Comparison of ENCODE assay signal across 12 mouse cellular contexts in genomic region chr11:75450936-75451335, GRCm38 (mm10). TPM values are rescaled to one million over a fixed set of nuclear protein-coding genes. Genes with fewer than 3 reads are reported as not detected.
DNase-seq lines count a peak whose midpoint lies in the region; ATAC-seq and TF ChIP-seq lines count a peak whose summit lies in the region.
"Had no signal": no experiment of that assay in that cellular context is flagged by ENCODE, and none has a peak within 500 bp of the region (broad histone marks: within the 10 kb centered on the region; RNA-seq: fewer than 3 reads in every experiment).

No protein-coding gene starts in this region.

- H3K9ac ChIP-seq in limb, embryonic 14.5 days (ENCODE audit: low read depth, low read length, severe bottlenecking), result 0 out of 2 replicates have a peak overlapping the region, but pooled peaks have one; percentile 14
- H3K9ac ChIP-seq: forebrain, embryonic 15.5 days had no signal

- 88% methylated on average over 15 of the region's 15 CpGs for WGBS in limb, embryonic 14.5 days

- no peaks in the 10 kb centered on the region for H3K9me3 ChIP-seq in G1E (replicated peaks)
- no peaks in the 10 kb centered on the region for H3K9me3 ChIP-seq in limb, embryonic 14.5 days (ENCODE audit: control insufficient read depth, low read length)
- H3K9me3 ChIP-seq: forebrain, embryonic 15.5 days had no signal

- ATAC-seq in G1E (ENCODE audit: extremely low read depth, insufficient number of reproducible peaks, low FRiP score, poor library complexity, severe bottlenecking), result no peak
- no peak for ATAC-seq in limb, embryonic 14.5 days (ENCODE audit: low FRiP score, low read depth)
- no peak for ATAC-seq in granulocyte monocyte progenitor cell, adult 5-6 weeks (replicated peaks; ENCODE audit: poor library complexity, severe bottlenecking)
- ATAC-seq: forebrain, embryonic 15.5 days had no signal

- H3K4me2 ChIP-seq in limb, embryonic 14.5 days (replicated peaks; ENCODE audit: low read depth, low read length, severe bottlenecking), result no peak overlapping the region
- H3K4me2 ChIP-seq: forebrain, embryonic 15.5 days had no signal

- peak; percentile 92 for DNase-seq in heart, adult 11 months
- no peak for DNase-seq in heart, postnatal 4 days
- DNase-seq in left cerebral cortex, adult 2 months (ENCODE audit: extremely low spot score in 1 of 2, low spot score in 2 of 2), result no peak
- DNase-seq in left cerebral cortex, postnatal 14 days (ENCODE audit: low spot score in 2 of 2), result no peak
- DNase-seq in G1E (ENCODE audit: low spot score), result no peak
- DNase-seq in limb, embryonic 14.5 days (ENCODE audit: low spot score), result no peak
- DNase-seq in B cell, adult 2 months, result no peak
- DNase-seq: kidney, adult 18-20 months; thymus, postnatal 14 days had no signal

- H3K36me3 ChIP-seq in G1E (replicated peaks), result peaks cover 73% of the 10 kb centered on the region
- peaks cover 37% of the 10 kb centered on the region for H3K36me3 ChIP-seq in limb, embryonic 14.5 days (ENCODE audit: control insufficient read depth, insufficient read depth, low read length)

- intact Hi-C loops in left cerebral cortex, adult 2 months (cut with DNase I), result no loop called here
- intact Hi-C loops in left cerebral cortex, postnatal 14 days (cut with DNase I), result loop anchor here (5.0 kb wide), 1 partner anchor 269 kb away; no protein-coding TSS in a partner anchor

- peaks cover 79% of the 10 kb centered on the region for H3K4me1 ChIP-seq in G1E (ENCODE audit: insufficient read depth, low read depth, low read length)
- H3K4me1 ChIP-seq in limb, embryonic 14.5 days (ENCODE audit: control insufficient read depth, insufficient read depth, low read length), result peaks cover 13% of the 10 kb centered on the region

- TF ChIP-seq POLR2A in limb, embryonic 14.5 days (IDR thresholded peaks at IDR 0.05; ENCODE audit: borderline replicate concordance, extremely low read depth, insufficient read depth, insufficient read length), result no peak

- H3K4me3 ChIP-seq in left cerebral cortex, adult 2 months, result 0 out of 2 replicates have a peak overlapping the region, but pooled peaks have one; percentile 2
- peak overlapping the region; percentile 68; the same call in 1 of the 2 replicates for H3K4me3 ChIP-seq in G1E (ENCODE audit: low read depth, low read length)
- no peak overlapping the region for H3K4me3 ChIP-seq in limb, embryonic 14.5 days (replicated peaks; ENCODE audit: low read length)
- H3K4me3 ChIP-seq: forebrain, embryonic 15.5 days; heart, adult 2 months had no signal

- no peaks in the 10 kb centered on the region for H3K27me3 ChIP-seq in G1E (ENCODE audit: insufficient read depth, low read length)
- H3K27me3 ChIP-seq in limb, embryonic 14.5 days (ENCODE audit: control insufficient read depth, insufficient read depth, low read length), result no peaks in the 10 kb centered on the region
- H3K27me3 ChIP-seq: forebrain, embryonic 15.5 days had no signal

- H3K27ac ChIP-seq in left cerebral cortex, adult 2 months, result no peak overlapping the region
- no peak overlapping the region for H3K27ac ChIP-seq in limb, embryonic 14.5 days (replicated peaks; ENCODE audit: low read depth, low read length)
- H3K27ac ChIP-seq: forebrain, embryonic 15.5 days; heart, adult 2 months had no signal

- TF ChIP-seq CTCF in left cerebral cortex, adult 2 months (IDR thresholded peaks at IDR 0.05), result no peak
- TF ChIP-seq CTCF in G1E (IDR thresholded peaks at IDR 0.05; ENCODE audit: low read depth, low read length), result no peak

RNA-seq across cellular contexts. Expression of gene Wdr81, which starts 3.6 kb away (rescaled TPM):
- 1 to 10 TPM; 5.2 to 6.0 TPM for total RNA-seq in heart, postnatal 4 days (2021)
- total RNA-seq in left cerebral cortex, adult 2 months (2021), result 10 to 100 TPM; 19.5 to 20.7 TPM
- 10 to 100 TPM; 20.0 to 20.7 TPM for total RNA-seq in left cerebral cortex, postnatal 14 days (2021)
- total RNA-seq in G1E (2014; fragmentation: Nextera tagmentation), result 6.3 and 12.3 TPM in 2 replicates
- 15.0 and 17.4 TPM in 2 replicates for total RNA-seq in G1E (2017)
- polyA plus RNA-seq in G1E (2012), result 18.7 and 20.5 TPM in 2 replicates
- 9.0 and 10.4 TPM in 2 replicates for polyA plus RNA-seq in limb, embryonic 14.5 days (2012; rRNA removed)
- polyA plus RNA-seq in limb, embryonic 14.5 days (2014; fragmentation: Nextera tagmentation; extraction: Ambion mirVana), result 6.6 and 6.8 TPM in 2 replicates
- 10.2 and 15.6 TPM in 2 replicates for total RNA-seq in granulocyte monocyte progenitor cell, adult 5-6 weeks (2014; fragmentation: Nextera tagmentation)
- total RNA-seq in granulocyte monocyte progenitor cell, adult 5-6 weeks (2017), result 4.4 and 5.1 TPM in 2 replicates

RNA-seq across cellular contexts. Expression of gene Tlcd2, which starts 10.6 kb away (rescaled TPM):
- total RNA-seq in heart, postnatal 4 days (2021), result 1 to 10 TPM; 6.1 to 6.7 TPM
- under 1 TPM; 0.51 to 0.66 TPM for total RNA-seq in left cerebral cortex, adult 2 months (2021)
- under 1 TPM; 0.33 to 0.95 TPM for total RNA-seq in left cerebral cortex, postnatal 14 days (2021)
- total RNA-seq in G1E (2014; fragmentation: Nextera tagmentation), result 1.7 TPM in 1 of 2 replicates, not detected in the other
- 0.58 and 1.8 TPM in 2 replicates for total RNA-seq in G1E (2017)
- polyA plus RNA-seq in G1E (2012), result not detected in 2 replicates
- 15.0 and 15.5 TPM in 2 replicates for polyA plus RNA-seq in limb, embryonic 14.5 days (2012; rRNA removed)
- polyA plus RNA-seq in limb, embryonic 14.5 days (2014; fragmentation: Nextera tagmentation; extraction: Ambion mirVana), result 19.5 and 25.2 TPM in 2 replicates
- 12.1 and 30.0 TPM in 2 replicates for total RNA-seq in granulocyte monocyte progenitor cell, adult 5-6 weeks (2014; fragmentation: Nextera tagmentation)
- 14.1 and 23.2 TPM in 2 replicates for total RNA-seq in granulocyte monocyte progenitor cell, adult 5-6 weeks (2017)

RNA-seq across cellular contexts. Expression of gene Serpinf2, which starts 11.5 kb away (rescaled TPM):
- under 1 TPM in 1 of 2 experiments, not detected in 1; 0.11 TPM for total RNA-seq in heart, postnatal 4 days (2021)
- under 1 TPM in 1 of 2 experiments, not detected in 1; 0.28 TPM for total RNA-seq in left cerebral cortex, adult 2 months (2021)
- total RNA-seq in left cerebral cortex, postnatal 14 days (2021), result not detected
- not detected in 2 replicates for total RNA-seq in G1E (2014; fragmentation: Nextera tagmentation)
- total RNA-seq in G1E (2017), result 0.33 and 0.41 TPM in 2 replicates
- 0.03 TPM in 1 of 2 replicates, not detected in the other for polyA plus RNA-seq in G1E (2012)
- polyA plus RNA-seq in limb, embryonic 14.5 days (2012; rRNA removed), result 0.53 and 0.59 TPM in 2 replicates
- not detected in 2 replicates for polyA plus RNA-seq in limb, embryonic 14.5 days (2014; fragmentation: Nextera tagmentation; extraction: Ambion mirVana)
- total RNA-seq in granulocyte monocyte progenitor cell, adult 5-6 weeks (2014; fragmentation: Nextera tagmentation), result not detected in 2 replicates
- not detected in 2 replicates for total RNA-seq in granulocyte monocyte progenitor cell, adult 5-6 weeks (2017)
- total RNA-seq: heart, adult 2 months had no signal
- polyA plus RNA-seq: forebrain, embryonic 15.5 days had no signal

RNA-seq across cellular contexts. Expression of gene Serpinf1, which starts 28.4 kb away (rescaled TPM):
- 10 to 100 TPM; 12.7 to 16.9 TPM for total RNA-seq in heart, postnatal 4 days (2021)
- total RNA-seq in left cerebral cortex, adult 2 months (2021), result 10 to 100 TPM in 1 of 2 experiments, 1 to 10 TPM in 1; 9.7 to 10.5 TPM
- 10 to 100 TPM; 16.4 to 17.5 TPM for total RNA-seq in left cerebral cortex, postnatal 14 days (2021)
- not detected in 2 replicates for total RNA-seq in G1E (2014; fragmentation: Nextera tagmentation)
- total RNA-seq in G1E (2017), result 0.38 TPM in 1 of 2 replicates, not detected in the other
- polyA plus RNA-seq in G1E (2012), result not detected in 2 replicates
- 160 and 176 TPM in 2 replicates for polyA plus RNA-seq in limb, embryonic 14.5 days (2012; rRNA removed)
- polyA plus RNA-seq in limb, embryonic 14.5 days (2014; fragmentation: Nextera tagmentation; extraction: Ambion mirVana), result 267 and 276 TPM in 2 replicates
- 117 and 157 TPM in 2 replicates for total RNA-seq in granulocyte monocyte progenitor cell, adult 5-6 weeks (2014; fragmentation: Nextera tagmentation)
- total RNA-seq in granulocyte monocyte progenitor cell, adult 5-6 weeks (2017), result 77.7 and 84.8 TPM in 2 replicates

RNA-seq across cellular contexts. Expression of gene Prpf8, which starts 35.7 kb away (rescaled TPM):
- 100 to 1,000 TPM; 113 to 115 TPM for total RNA-seq in heart, postnatal 4 days (2021)
- 100 to 1,000 TPM; 133 to 138 TPM for total RNA-seq in left cerebral cortex, adult 2 months (2021)
- total RNA-seq in left cerebral cortex, postnatal 14 days (2021), result 100 to 1,000 TPM; 115 to 116 TPM
- total RNA-seq in G1E (2014; fragmentation: Nextera tagmentation) (537 and 539 TPM in 2 replicates), G1E (2017) (147 and 150 TPM in 2 replicates)
- 55.3 and 90.1 TPM in 2 replicates for polyA plus RNA-seq in G1E (2012)
- polyA plus RNA-seq in limb, embryonic 14.5 days (2012; rRNA removed), result 123 and 136 TPM in 2 replicates
- 85.9 and 92.5 TPM in 2 replicates for polyA plus RNA-seq in limb, embryonic 14.5 days (2014; fragmentation: Nextera tagmentation; extraction: Ambion mirVana)
- 154 and 174 TPM in 2 replicates for total RNA-seq in granulocyte monocyte progenitor cell, adult 5-6 weeks (2014; fragmentation: Nextera tagmentation)
- total RNA-seq in granulocyte monocyte progenitor cell, adult 5-6 weeks (2017), result 115 and 127 TPM in 2 replicates
